Mouse (Mus musculus) thymus, adult 18-20 months (tissue): ENCODE results near the gene Nmd3.

Experiments used
- DNase-seq, 2 experiments: peaks; one replicate each; pipeline ENCODE4 v3.0.0; 2022; ENCODE audit warnings: mixed read lengths in 2 of 2

Gene Nmd3

GRCm38 (mm10) chr3:69721814-69722186 is at the start of gene Nmd3:
TSS of gene Nmd3 (plus strand) at chr3:69721985.
- DNase-seq = peak; percentile 73 to 84

GRCm38 (mm10) chr3:69673351-69673750 is 48.4 kb upstream of the Nmd3 start:
- DNase-seq = no peak

GRCm38 (mm10) chr3:69674206-69674605 is 47.6 kb upstream of the Nmd3 start:
- no peak for DNase-seq

GRCm38 (mm10) chr3:69689791-69690190 is 32.0 kb upstream of the Nmd3 start:
- no peak for DNase-seq

GRCm38 (mm10) chr3:69690939-69691338 is 30.8 kb upstream of the Nmd3 start:
- DNase-seq = no peak

- DNase-seq = no peak
Measured at GRCm38 (mm10) chr3:69699851-69700500, 21.8 kb upstream of the Nmd3 start.

- no peak for DNase-seq
Measured at GRCm38 (mm10) chr3:69701905-69702304, 19.9 kb upstream of the Nmd3 start.

GRCm38 (mm10) chr3:69702421-69702820 is 19.4 kb upstream of the Nmd3 start:
- DNase-seq = no peak

GRCm38 (mm10) chr3:69709043-69709929 is 12.5 kb upstream of the Nmd3 start:
- DNase-seq = no peak

- DNase-seq = no peak
Measured at GRCm38 (mm10) chr3:69711907-69712600, 9.7 kb upstream of the Nmd3 start.

- no peak for DNase-seq
Measured at GRCm38 (mm10) chr3:69717476-69717875, 4.3 kb upstream of the Nmd3 start.

- peak in 1 of 2 experiments; percentile 37 for DNase-seq
Measured at GRCm38 (mm10) chr3:69722187-69722867, 542 bp downstream of the Nmd3 start.

- DNase-seq = no peak
Measured at GRCm38 (mm10) chr3:69723161-69723560, 1.4 kb downstream of the Nmd3 start.

- no peak for DNase-seq
Measured at GRCm38 (mm10) chr3:69730930-69731329, 9.1 kb downstream of the Nmd3 start.

GRCm38 (mm10) chr3:69733939-69734338 is 12.2 kb downstream of the Nmd3 start:
- no peak for DNase-seq

GRCm38 (mm10) chr3:69755192-69755591 is 33.4 kb downstream of the Nmd3 start:
- no peak for DNase-seq

GRCm38 (mm10) chr3:69755968-69756367 is 34.2 kb downstream of the Nmd3 start:
- DNase-seq = no peak

GRCm38 (mm10) chr3:69756499-69756898 is 34.7 kb downstream of the Nmd3 start:
- DNase-seq = peak in 1 of 2 experiments; percentile 11

- no peak for DNase-seq
Measured at GRCm38 (mm10) chr3:69757456-69757855, 35.7 kb downstream of the Nmd3 start.

GRCm38 (mm10) chr3:69760081-69760480 is 38.3 kb downstream of the Nmd3 start:
- DNase-seq = no peak

- no peak for DNase-seq
Measured at GRCm38 (mm10) chr3:69761195-69761594, 39.4 kb downstream of the Nmd3 start.

GRCm38 (mm10) chr3:69762838-69763368 is 41.1 kb downstream of the Nmd3 start:
- no peak for DNase-seq
